Mouse (Mus musculus) kidney, embryonic 16.5 days (tissue): ENCODE data around the gene Fadd. TPM values are rescaled to one million over a fixed set of nuclear protein-coding genes. Genes with fewer than 3 reads are reported as not detected.

Source experiments
- ATAC-seq: fragments of 200-750 bp; cut with Nextera tagmentation; 2 replicates; pipeline ENCODE4 v1.8.0; 2017; ENCODE audit warnings: moderate TSS enrichment; ENCODE audit not compliant: low FRiP score, low TSS enrichment
- H3K27ac ChIP-seq: fragments of 300-500 bp; sonication (generic); 2 replicates; pipeline ENCODE4 v1.5.1; 2014; ENCODE audit warnings: low read length
- H3K27me3 ChIP-seq: fragments of 300-500 bp; sonication (generic); 2 replicates; pipeline ENCODE4 v1.6.1; 2014; ENCODE audit warnings: low read length, control low read depth, mixed read lengths; ENCODE audit not compliant: insufficient read depth
- H3K36me3 ChIP-seq: fragments of 300-500 bp; sonication (generic); 2 replicates; pipeline ENCODE4 v1.6.1; 2014; ENCODE audit warnings: low read length, control low read depth, mixed read lengths; ENCODE audit not compliant: insufficient read depth
- H3K4me1 ChIP-seq: fragments of 300-500 bp; sonication (generic); 2 replicates; pipeline ENCODE4 v1.6.1; 2014; ENCODE audit warnings: low read length, control low read depth, mixed read lengths; ENCODE audit not compliant: insufficient read depth
- H3K4me2 ChIP-seq: fragments of 300-500 bp; sonication (generic); replicated peaks from 2 replicates; pipeline ENCODE4 v1.6.1; 2014; ENCODE audit warnings: low read depth, low read length
- H3K4me3 ChIP-seq: fragments of 300-500 bp; sonication (generic); 2 replicates; pipeline ENCODE4 v1.5.1; 2014; ENCODE audit warnings: mild to moderate bottlenecking, low read length
- H3K9ac ChIP-seq: fragments of 300-500 bp; sonication (generic); replicated peaks from 2 replicates; pipeline ENCODE4 v1.6.1; 2014; ENCODE audit warnings: low read length
- H3K9me3 ChIP-seq: fragments of 300-500 bp; sonication (generic); 2 replicates; pipeline ENCODE4 v1.6.1; 2016; ENCODE audit warnings: low read length, control low read depth
- WGBS: fragments of 180-500 bp; shearing (Covaris S2); extraction: QIAGEN DNeasy Blood & Tissue Kit; methylation state at CpG from one replicate; pipeline ENCODE4 v1.1.7; 2014; 5-methylcytosine and 5-hydroxymethylcytosine counted together
- polyA plus RNA-seq: library from polyadenylated mRNA; unstranded; fragments of >200 nt; fragmentation: Nextera tagmentation; extraction: Ambion mirVana; gene quantifications from 2 replicates; pipeline ENCODE4 v1.2.1, GENCODE M21; 2015

Gene Fadd
- polyA plus RNA-seq, 1 experiment from 2014 or later, result 13.1 TPM

DNA sequence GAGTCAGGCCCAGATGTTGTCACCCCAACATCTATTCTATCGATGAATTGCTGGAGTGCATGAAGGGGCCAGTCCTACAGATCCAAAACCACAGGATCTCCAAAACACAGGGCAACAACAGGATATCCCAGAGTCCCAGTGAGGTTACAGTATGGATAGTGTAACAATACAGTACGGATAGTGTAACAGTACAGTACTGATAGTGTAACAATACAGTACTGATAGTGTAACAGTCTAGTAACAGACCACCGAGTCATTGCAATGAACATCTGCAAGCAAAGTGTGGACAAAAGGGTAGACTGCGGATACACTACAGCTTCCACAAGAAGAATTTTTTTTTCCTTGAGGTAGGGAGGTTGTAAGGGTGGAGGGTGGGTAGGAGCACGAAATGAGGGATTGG is 40.9 kb downstream of the Fadd start:
- no peak overlapping the region for H3K4me2 ChIP-seq
- no peak overlapping the region for H3K4me3 ChIP-seq
- no peak overlapping the region for H3K9ac ChIP-seq
- H3K9me3 ChIP-seq, result no peaks in the 10 kb centered on the region
- no peak for ATAC-seq
- 93% methylated on average over 5 of the region's 5 CpGs for WGBS
- H3K27ac ChIP-seq, result no peak overlapping the region
- no peaks in the 10 kb centered on the region for H3K27me3 ChIP-seq
- 0 out of 2 replicates have a peak, but pooled peaks cover 2% of the 10 kb centered on the region for H3K36me3 ChIP-seq
- 0 out of 2 replicates have a peak, but pooled peaks cover 4% of the 10 kb centered on the region for H3K4me1 ChIP-seq

DNA sequence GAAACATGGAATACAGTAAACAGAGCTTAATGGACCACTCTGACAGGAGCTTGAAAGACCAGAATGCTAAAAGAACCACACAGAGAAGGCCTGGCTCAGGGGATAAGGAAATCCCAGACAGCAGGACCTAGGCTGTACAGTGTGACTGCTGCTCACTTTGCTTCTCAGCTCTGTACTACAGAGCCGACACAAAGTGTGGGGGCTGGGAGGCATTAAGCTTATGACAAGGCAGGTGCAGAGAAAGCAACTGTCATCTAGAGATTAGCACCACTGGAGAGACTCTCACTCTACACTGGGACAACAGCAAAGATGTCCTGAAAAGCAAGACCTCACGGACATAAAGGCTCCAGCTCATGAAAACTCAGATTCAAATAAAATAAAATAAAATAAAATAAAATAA is 43.1 kb downstream of the Fadd start:
- WGBS, result 74% methylated on average over 2 of the region's 2 CpGs
- no peak overlapping the region for H3K9ac ChIP-seq
- no peak for ATAC-seq

DNA sequence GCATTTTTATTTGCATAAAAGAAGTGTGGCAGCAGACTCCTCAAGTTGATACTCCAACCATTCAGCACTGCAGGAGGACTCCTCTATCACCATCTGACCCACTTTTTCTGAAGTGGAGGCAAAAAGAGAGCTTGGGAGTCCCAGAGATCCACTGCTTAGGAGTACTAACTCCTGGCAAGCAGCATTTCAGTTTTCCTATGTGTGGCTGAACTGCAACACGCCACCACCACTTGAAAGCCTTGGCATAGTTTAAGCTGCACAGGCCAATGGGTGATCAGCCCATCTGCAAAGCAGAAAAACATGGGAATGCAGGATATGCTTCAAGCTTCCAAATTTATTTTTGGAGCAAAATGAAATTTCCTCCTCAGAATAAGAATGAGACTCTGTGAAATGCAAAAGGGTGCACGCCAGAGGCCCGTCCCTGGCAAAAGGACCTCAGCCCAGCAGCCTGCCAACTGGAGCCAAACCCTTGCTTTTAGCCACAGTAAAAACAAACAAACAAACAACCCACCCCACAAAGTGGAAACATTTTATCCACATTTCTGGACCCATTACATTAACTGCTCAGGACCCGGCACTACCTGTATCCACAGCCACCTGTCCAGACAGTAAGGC is 44.1 kb downstream of the Fadd start:
- no peak overlapping the region for H3K9ac ChIP-seq
- no peaks in the 10 kb centered on the region for H3K9me3 ChIP-seq
- no peak overlapping the region for H3K27ac ChIP-seq
- no peak overlapping the region for H3K4me2 ChIP-seq
- no peaks in the 10 kb centered on the region for H3K27me3 ChIP-seq
- ATAC-seq, result no peak
- no peak overlapping the region for H3K4me3 ChIP-seq
- 89% methylated on average over 4 of the region's 4 CpGs for WGBS
- H3K36me3 ChIP-seq, result no peaks in the 10 kb centered on the region
- no peaks in the 10 kb centered on the region for H3K4me1 ChIP-seq

More for the DNA sequence above, 43.1 kb downstream of the Fadd start:
- Histone ChIP-seq H3K9me3 (no peaks in the 10 kb centered on the region), H3K4me1 (no peaks in the 10 kb centered on the region), H3K4me3 (no peak overlapping the region), H3K4me2 (no peak overlapping the region), H3K27ac (no peak overlapping the region), H3K36me3 (0 out of 2 replicates have a peak, but pooled peaks cover 2% of the 10 kb centered on the region), H3K27me3 (no peaks in the 10 kb centered on the region)

DNA sequence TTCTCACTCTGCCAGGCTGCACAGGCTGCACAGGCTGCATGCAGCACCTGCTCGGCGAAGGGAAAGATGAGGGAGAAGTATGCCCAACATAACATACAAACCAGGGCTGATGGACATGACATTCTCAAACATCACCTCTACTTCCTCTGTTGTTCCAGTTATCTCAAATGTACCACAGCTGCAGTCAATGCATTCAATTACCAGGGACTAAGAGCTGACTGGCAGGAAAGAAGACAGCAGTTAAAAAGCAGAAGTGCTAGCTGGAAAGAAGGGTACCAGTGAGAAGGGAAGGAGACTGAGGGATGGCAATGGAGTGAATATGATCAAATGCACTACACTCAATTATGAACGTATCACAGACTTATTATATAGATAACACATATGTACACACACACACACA is 45.9 kb downstream of the Fadd start:
- no peaks in the 10 kb centered on the region for H3K27me3 ChIP-seq
- H3K9ac ChIP-seq, result no peak overlapping the region
- H3K9me3 ChIP-seq, result no peaks in the 10 kb centered on the region
- no peaks in the 10 kb centered on the region for H3K36me3 ChIP-seq
- H3K4me1 ChIP-seq, result peaks cover 11% of the 10 kb centered on the region
- H3K4me2 ChIP-seq, result no peak overlapping the region
- no peak overlapping the region for H3K4me3 ChIP-seq
- H3K27ac ChIP-seq, result no peak overlapping the region
- WGBS, result 86% methylated on average over 3 of the region's 3 CpGs
- ATAC-seq, result no peak

DNA sequence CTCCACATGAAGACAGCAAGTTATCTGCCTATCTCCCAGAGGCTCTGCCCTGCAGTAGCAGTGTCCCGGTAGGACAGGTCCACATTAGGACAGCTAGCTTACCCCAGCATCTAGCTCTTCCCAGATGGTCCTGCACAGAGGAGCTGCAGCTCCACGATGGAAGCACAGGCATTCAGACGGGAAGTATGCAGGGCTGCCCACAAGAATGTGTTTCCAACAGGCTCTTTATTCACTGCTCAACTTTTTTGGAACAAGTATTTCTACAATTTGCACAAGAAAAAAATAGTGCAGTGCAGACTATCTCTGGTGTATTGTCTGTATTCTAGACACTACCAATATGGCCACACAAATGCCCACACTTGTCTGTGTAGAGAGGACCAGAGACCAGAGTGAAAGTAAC is 47.5 kb downstream of the Fadd start:
- no peak overlapping the region for H3K4me2 ChIP-seq
- H3K27ac ChIP-seq, result no peak overlapping the region
- no peak overlapping the region for H3K9ac ChIP-seq
- H3K36me3 ChIP-seq, result no peaks in the 10 kb centered on the region
- no peak overlapping the region for H3K4me3 ChIP-seq
- H3K4me1 ChIP-seq, result peaks cover 11% of the 10 kb centered on the region
- no peaks in the 10 kb centered on the region for H3K27me3 ChIP-seq
- ATAC-seq, result no peak
- 63% methylated on average over 3 of the region's 3 CpGs for WGBS
- H3K9me3 ChIP-seq, result no peaks in the 10 kb centered on the region

DNA sequence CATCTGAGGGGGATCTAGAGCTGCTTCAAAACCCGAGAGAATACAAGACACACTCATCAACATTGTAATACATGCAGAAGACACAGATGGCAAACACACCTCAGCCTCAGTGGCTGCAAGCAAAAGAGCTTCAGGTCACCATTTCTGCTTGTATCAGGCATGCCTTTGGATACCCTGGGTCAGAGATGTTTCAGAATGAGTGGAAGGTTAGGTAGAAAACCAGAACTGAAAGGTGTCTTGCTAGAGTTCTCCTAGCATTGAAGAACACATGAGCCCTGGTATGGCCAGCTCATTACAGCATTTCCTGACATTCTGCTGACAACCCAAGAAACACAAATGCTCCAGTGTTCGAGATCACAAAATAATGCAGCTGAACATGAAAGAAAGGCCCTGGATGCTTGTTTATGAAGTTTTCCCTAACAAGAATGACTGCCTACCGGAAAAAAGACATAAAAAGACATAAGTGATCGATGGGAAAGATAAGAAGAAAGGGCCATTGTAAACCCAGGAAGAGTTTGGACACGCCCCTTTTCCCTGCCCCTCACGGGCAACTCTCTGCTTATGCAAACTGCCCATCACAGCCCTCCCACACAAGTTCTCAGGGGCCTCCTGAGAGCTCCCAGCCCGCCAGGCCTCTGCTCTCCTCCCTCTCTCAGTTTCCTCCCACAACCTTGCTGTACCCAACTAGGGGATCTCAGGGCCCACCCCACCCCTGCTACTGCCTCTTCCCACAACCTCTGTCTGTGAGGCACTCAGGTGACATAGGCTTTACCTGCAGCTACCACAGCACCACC is 50.5 kb downstream of the Fadd start:
- Histone ChIP-seq H3K9ac (no peak overlapping the region), H3K4me3 (no peak overlapping the region), H3K4me2 (no peak overlapping the region), H3K4me1 (peaks cover 20% of the 10 kb centered on the region), H3K27ac (peak overlapping the region; percentile 44; the same call in 1 of the 2 replicates), H3K27me3 (no peaks in the 10 kb centered on the region), H3K9me3 (no peaks in the 10 kb centered on the region), H3K36me3 (no peaks in the 10 kb centered on the region)
- WGBS, result 21% methylated on average over 7 of the region's 7 CpGs
- ATAC-seq, result peak; percentile 78

DNA sequence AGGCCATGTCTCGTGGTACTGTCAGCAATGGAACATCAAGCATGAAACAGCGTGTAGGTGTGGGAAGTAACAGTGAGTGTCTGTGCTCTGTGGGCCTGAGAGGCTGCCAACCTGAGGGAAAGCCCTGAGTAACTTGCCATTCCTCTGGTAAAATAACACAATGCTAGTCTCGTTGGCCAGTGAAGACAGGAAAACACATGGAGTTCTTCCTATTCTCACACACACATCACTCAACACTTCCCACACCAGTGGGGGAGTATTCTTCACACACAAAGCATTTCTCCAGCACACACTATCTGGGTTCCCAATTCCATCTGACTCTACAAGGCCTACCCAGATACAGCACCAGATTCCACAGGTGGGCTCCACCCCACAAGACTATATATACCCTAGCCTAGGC is 52.4 kb downstream of the Fadd start:
- Histone ChIP-seq H3K9ac (no peak overlapping the region), H3K4me2 (no peak overlapping the region), H3K27ac (no peak overlapping the region), H3K27me3 (no peaks in the 10 kb centered on the region), H3K4me1 (peaks cover 29% of the 10 kb centered on the region), H3K36me3 (no peaks in the 10 kb centered on the region), H3K9me3 (no peaks in the 10 kb centered on the region), H3K4me3 (no peak overlapping the region)
- WGBS, result 74% methylated on average over 3 of the region's 3 CpGs
- ATAC-seq, result no peak

DNA sequence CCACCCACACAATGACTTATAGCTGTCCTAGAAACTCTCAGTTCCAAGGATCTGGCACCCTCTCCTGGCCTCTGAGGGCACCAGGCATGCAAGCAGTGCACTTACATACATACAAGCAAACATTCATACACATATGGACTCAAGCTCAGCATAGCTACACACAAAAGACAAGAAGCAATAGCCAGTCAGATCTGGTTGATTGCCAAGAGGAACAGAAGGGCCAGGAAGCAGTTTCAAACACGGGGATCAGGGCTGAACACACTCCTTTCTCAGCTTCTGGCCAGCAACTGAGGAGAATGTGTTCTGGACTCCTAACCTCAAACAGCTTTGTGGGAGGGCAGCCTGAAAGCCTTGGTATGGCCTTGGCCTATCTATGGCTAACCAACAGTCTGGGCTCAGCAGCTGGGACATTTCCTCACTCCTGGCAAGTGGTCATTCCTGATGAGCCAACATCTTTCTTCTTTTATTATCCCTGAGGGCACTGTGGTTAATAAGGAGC is 54.5 kb downstream of the Fadd start:
- Histone ChIP-seq H3K4me1 (peaks cover 31% of the 10 kb centered on the region), H3K27ac (no peak overlapping the region), H3K4me3 (no peak overlapping the region), H3K4me2 (no peak overlapping the region), H3K9ac (no peak overlapping the region), H3K9me3 (no peaks in the 10 kb centered on the region), H3K27me3 (no peaks in the 10 kb centered on the region), H3K36me3 (no peaks in the 10 kb centered on the region)
- 25% methylated on average over 1 of the region's 1 CpGs for WGBS
- ATAC-seq, result no peak
